Mouse (Mus musculus): Measurements from ENCODE around the gene Mical3. TPM values are rescaled to one million over a fixed set of nuclear protein-coding genes. Genes with fewer than 3 reads are reported as not detected.

The Mical3 gene
- polyA plus RNA-seq (2015; fragmentation: Illumina TruSeq; extraction: RNeasy Lipid Tissue Mini Kit (QIAGEN cat#74804); ENCODE audit: low read depth, low replicate concordance) = 44.2 TPM

GRCm38 (mm10) chr6:121130773-121131172, at the start of gene Mical3:
TSS of gene Mical3 (minus strand) at chr6:121130999.

GRCm38 (mm10) chr6:120916074-120916971, 214.5 kb downstream of the Mical3 start, which contains the start of gene Bid:
TSS of gene Bid (minus strand) at chr6:120916853.

Other genes with a start within 250 kb of the Mical3 start
- 11.7 TPM for gene Bid, start 214.1 kb downstream of the Mical3 start, polyA plus RNA-seq (2015; fragmentation: Illumina TruSeq; extraction: RNeasy Lipid Tissue Mini Kit (QIAGEN cat#74804); ENCODE audit: low read depth, low replicate concordance)
- gene Pex26, start 52.7 kb upstream of the Mical3 start, polyA plus RNA-seq (2015; fragmentation: Illumina TruSeq; extraction: RNeasy Lipid Tissue Mini Kit (QIAGEN cat#74804); ENCODE audit: low read depth, low replicate concordance) = 11.6 TPM
- 12.4 TPM for gene Tuba8, start 79.7 kb upstream of the Mical3 start, polyA plus RNA-seq (2015; fragmentation: Illumina TruSeq; extraction: RNeasy Lipid Tissue Mini Kit (QIAGEN cat#74804); ENCODE audit: low read depth, low replicate concordance)
- 2.3 TPM for gene Usp18, start 114.9 kb upstream of the Mical3 start, polyA plus RNA-seq (2015; fragmentation: Illumina TruSeq; extraction: RNeasy Lipid Tissue Mini Kit (QIAGEN cat#74804); ENCODE audit: low read depth, low replicate concordance)
- 13.3 TPM for gene Slc6a13, start 169.2 kb upstream of the Mical3 start, polyA plus RNA-seq (2015; fragmentation: Illumina TruSeq; extraction: RNeasy Lipid Tissue Mini Kit (QIAGEN cat#74804); ENCODE audit: low read depth, low replicate concordance)
- gene Slc6a12, start 212.1 kb upstream of the Mical3 start, polyA plus RNA-seq (2015; fragmentation: Illumina TruSeq; extraction: RNeasy Lipid Tissue Mini Kit (QIAGEN cat#74804); ENCODE audit: low read depth, low replicate concordance) = 1.6 TPM